Mouse (Mus musculus) embryo, embryonic 9.5 days (tissue): ENCODE data around the gene Olfr1046.
"Not testable (repeated sequence)": the region's sequence is repeated elsewhere in the genome, so short reads cannot be mapped to it uniquely, and the experiment has no call there.

Experiments used
- DNase-seq: peaks from one replicate; pipeline ENCODE4 v3.0.0-alpha.2; 2017; ENCODE audit errors: extremely low spot score

Olfr1046 gene

DNA sequence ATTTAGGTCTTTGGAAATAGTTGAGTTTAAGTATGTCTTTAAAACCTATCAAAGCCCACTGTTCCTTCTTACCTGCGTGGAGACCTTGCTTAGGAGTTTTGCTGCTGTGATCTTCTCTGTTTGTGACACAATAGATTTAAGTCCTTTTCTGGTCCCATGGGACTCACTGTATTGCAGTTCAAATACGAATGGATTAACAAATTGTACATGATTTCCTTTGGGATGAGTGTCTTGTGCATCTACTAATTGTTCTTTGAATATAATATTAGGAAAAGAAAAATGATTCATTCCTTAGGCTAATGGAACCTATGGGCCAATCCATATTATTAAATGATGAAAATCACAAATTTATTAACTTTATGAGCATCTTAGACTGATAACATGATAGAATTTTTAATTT is at the start of gene Olfr1046:
TSS of gene Olfr1046 (minus strand) at position 101 of the 400 bp plus-strand sequence.
- no peak for DNase-seq

DNA sequence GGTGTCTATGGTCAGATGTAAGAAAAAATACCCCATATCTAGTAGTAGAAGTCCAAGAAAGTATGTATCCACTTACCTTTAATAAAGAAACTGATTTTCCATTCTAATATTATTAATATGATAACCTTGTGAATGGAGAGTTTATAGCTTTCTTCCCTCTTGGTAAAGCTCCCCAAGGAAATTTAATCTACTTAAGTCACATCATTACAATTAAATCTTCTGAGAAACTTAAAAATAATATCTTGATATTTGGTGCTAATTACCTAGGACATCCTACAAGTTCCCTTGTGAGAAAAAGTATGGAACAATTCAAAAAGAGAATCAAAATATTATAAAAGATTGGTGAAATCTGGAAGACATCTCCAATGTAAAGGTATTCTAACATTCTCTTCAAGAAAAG is 39.1 kb upstream of the Olfr1046 start, which contains the start of gene Olfr1049:
TSS of gene Olfr1049 (minus strand) at position 101 of the 400 bp plus-strand sequence.
- not testable (repeated sequence) for DNase-seq

DNA sequence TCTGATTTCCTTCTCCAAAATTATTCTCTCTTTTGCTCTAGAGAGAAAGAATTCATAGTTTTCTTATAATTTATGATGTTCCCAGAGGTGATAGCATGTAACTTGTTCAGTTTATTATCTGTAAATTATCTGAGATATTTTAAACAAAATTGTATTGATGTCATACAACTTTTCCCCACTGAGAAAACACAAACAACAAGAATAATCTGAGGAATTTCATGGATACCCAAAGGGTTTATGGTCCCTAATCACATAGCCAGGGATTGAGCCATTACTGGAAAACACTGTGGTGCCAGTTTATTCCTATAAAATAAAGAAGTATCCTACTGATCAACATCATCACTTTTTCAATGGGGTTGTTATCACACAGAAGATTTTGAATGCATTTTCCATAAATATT is 21.1 kb upstream of the Olfr1046 start, which contains the start of gene Olfr1048:
TSS of gene Olfr1048 (minus strand) at position 101 of the 400 bp plus-strand sequence.
- no peak for DNase-seq

DNA sequence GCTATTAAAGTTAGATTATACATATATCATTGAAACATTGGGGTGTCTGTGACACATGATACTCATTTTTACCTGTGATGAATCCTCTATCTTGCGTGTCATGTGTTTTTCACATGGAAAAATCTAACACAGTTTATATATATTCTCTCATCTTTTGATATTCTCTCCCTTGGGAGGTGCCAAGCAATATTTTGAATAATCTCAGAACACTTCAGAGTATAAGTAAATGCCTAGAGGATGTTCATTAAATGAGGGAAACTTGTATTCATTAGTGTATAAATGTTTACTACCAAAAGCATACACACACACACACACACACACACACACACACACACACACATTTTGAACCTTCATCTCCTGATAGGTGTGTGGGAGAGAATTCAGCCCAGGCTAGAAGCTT is 12.2 kb upstream of the Olfr1046 start, which contains the start of gene Olfr1047:
TSS of gene Olfr1047 (minus strand) at position 101 of the 400 bp plus-strand sequence.
- no peak for DNase-seq

DNA sequence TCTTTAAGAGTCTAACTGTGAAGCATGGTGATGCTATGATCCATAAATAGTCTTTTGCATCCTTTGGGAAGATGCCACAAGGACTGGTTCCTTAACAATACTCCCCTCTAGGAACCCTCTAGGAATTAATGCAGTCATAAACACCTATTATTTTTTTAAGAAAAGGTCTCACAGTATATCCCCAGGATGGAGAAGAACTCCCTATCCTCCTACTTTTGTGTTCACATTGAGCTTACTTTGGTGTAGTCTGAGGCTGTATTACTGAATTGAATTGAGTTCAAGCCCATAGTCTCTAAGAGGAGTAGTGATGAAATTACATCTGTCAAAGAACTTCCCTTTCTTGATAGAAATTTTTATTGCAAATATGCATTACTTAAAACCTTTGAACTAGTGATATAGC is 16.2 kb downstream of the Olfr1046 start, which contains the start of gene Olfr1045:
TSS of gene Olfr1045 (minus strand) at position 101 of the 400 bp plus-strand sequence.
- no peak for DNase-seq

DNA sequence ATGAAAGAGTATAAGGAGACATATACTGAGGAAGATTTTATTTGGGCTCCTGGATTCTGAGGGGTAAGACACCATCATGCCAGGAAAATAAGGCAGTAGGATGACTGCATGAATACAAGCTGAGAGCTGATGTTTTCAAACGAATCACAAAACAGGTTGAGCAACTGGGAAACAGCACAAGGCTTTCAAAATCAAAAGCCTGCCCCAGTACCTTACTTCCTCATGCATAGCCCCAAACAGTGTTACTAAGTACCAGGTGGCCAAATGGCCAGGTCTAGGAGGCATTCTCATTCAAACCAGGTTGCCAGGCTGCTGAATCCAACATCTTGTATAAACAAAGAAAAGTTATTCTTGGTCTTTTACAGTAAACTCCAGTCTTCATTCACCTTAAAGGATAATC is 23.3 kb downstream of the Olfr1046 start:
- DNase-seq: no peak

DNA sequence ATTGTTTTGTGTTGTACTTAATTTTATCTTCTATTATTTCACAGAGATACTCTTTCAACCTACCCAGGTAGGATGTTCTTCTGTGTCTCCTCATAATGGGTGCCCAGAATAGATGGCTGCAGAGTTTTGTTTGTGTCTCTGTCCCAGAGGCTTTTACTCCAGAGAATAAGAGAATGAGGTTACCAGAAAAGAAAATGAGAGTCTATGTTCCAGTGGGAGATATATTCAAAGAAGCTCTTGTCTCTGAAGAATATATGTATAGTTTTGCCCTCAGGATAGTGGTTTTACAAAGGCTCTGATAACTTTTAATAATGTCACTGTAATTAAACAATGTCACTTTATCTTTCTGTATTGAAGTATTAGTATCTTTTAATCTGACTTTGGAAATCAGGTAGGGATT is 33.5 kb downstream of the Olfr1046 start, which contains the start of gene Olfr52:
TSS of gene Olfr52 (minus strand) at position 101 of the 400 bp plus-strand sequence.
- no peak for DNase-seq

DNA sequence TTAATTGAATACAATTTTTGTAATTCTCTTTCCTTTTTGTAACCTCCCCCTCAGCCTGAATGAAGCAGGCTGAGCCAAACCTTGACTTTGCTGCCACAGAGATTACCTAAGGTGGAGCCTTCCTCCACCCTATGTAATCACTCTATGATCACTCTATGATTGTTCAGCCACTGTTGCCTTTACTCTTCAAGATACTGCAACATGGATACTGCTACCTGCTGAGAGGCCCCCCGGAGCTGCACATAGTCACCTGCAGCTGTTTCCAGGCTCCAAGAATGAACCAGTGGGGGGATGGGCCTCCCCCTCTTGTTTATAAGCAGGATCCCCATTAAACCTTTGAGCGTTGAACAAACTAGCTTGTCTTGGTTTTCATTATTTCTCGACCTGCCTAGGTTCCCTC is 39.2 kb downstream of the Olfr1046 start:
- DNase-seq: no peak

DNA sequence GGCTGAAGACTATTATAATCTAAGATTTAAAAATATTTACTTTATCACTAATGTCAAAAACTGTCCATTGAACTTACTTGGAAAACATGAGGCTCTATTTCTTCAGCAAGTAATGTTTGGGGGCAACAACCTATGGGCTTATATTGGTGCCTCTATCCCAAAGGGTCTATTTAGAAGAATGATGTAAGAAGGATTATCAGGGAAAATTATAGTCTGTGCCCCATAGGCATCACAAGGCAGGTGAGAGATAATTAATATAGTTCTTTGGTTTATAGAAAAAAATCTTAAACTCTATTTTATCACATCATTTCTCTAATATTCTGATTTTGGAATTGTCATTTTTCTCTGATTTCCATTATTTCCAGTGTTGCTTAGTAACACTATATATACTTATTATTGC is 41.4 kb downstream of the Olfr1046 start, which contains the start of gene Olfr1044:
TSS of gene Olfr1044 (minus strand) at position 101 of the 400 bp plus-strand sequence.
- DNase-seq: no peak

DNA sequence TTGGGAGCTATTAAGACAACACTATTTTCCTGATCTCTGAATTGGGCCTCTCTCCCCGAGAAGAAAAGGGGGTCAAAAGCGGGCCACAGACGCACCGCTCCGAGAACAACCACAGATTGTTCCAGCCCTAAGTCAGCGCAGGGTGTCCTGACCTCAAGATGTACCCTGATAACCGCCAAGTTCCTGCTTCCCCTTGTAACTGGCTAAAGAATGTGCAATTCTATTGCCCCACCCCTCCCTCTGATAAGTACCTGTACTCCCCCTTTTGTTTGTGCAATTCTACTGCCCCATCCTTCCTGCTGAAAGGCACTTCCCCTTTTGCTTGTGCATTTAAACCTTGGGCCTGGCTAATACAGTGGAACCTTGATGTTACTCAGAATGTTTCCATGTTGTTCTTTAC is 43.7 kb downstream of the Olfr1046 start:
- DNase-seq: not testable (repeated sequence)

DNA sequence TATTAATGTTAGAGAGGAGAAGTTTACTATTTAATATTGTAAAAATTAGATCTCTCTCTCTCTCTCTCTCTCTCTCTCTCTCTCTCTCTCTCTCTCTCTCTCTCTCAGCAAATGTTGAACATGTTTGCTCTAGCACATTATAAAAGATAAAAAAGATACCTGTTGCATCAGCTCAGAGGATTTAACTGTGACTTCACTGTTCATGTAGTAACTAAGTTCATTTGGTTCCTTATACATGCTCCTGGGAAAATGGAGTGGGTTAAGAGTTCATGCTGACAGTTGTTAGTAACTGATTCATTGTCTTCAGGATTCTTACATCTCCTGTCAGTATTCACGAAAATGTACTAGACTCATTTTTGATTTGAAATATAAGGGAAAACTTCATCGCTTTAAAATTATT is 51.7 kb downstream of the Olfr1046 start, which contains the start of gene Olfr1043:
TSS of gene Olfr1043 (minus strand) at position 101 of the 400 bp plus-strand sequence.
- DNase-seq: no peak
